Mouse (Mus musculus) midbrain, postnatal 0 days (tissue): Measurements from ENCODE around the gene Aifm3. TPM values are rescaled to one million over a fixed set of nuclear protein-coding genes. Genes with fewer than 3 reads are reported as not detected.

Experiments used
- ATAC-seq: fragments of 200-750 bp; cut with Nextera tagmentation; 2 replicates; pipeline ENCODE4 v1.8.0; 2017; ENCODE audit warnings: moderate number of reproducible peaks, mild to moderate bottlenecking, moderate TSS enrichment, moderate library complexity; ENCODE audit not compliant: low FRiP score
- DNase-seq: peaks from one replicate; pipeline ENCODE4 v3.0.0-alpha.2; 2015; ENCODE audit warnings: low spot score
- H3K27ac ChIP-seq: fragments of 300-500 bp; sonication (generic); 2 replicates; pipeline ENCODE4 v1.5.1; 2014; ENCODE audit warnings: low read depth, mild to moderate bottlenecking, low read length, mixed read lengths
- H3K27me3 ChIP-seq: fragments of 300-500 bp; sonication (generic); 2 replicates; pipeline ENCODE4 v1.6.1; 2014; ENCODE audit warnings: low read length, control low read depth, mixed read lengths; ENCODE audit not compliant: insufficient read depth
- H3K36me3 ChIP-seq: fragments of 300-500 bp; sonication (generic); 2 replicates; pipeline ENCODE4 v1.6.1; 2014; ENCODE audit warnings: low read length, control low read depth, mixed read lengths; ENCODE audit not compliant: insufficient read depth
- H3K4me1 ChIP-seq: fragments of 300-500 bp; sonication (generic); 2 replicates; pipeline ENCODE4 v1.6.1; 2014; ENCODE audit warnings: mild to moderate bottlenecking, control low read depth, antibody characterized with exemption, low read length, mixed read lengths; ENCODE audit not compliant: insufficient read depth
- H3K4me2 ChIP-seq: fragments of 300-500 bp; sonication (generic); 2 replicates; pipeline ENCODE4 v1.6.1; 2014; ENCODE audit warnings: low read depth, mild to moderate bottlenecking, low read length, mixed read lengths; ENCODE audit not compliant: poor library complexity, severe bottlenecking
- H3K4me3 ChIP-seq: fragments of 300-500 bp; sonication (generic); 2 replicates; pipeline ENCODE4 v1.5.1; 2014; ENCODE audit warnings: low read depth, mild to moderate bottlenecking, low read length, moderate library complexity
- H3K9ac ChIP-seq: fragments of 300-500 bp; sonication (generic); replicated peaks from 2 replicates; pipeline ENCODE4 v1.6.1; 2014; ENCODE audit warnings: mild to moderate bottlenecking, low read length, moderate library complexity, mixed read lengths; ENCODE audit not compliant: poor library complexity, severe bottlenecking
- H3K9me3 ChIP-seq: fragments of 300-500 bp; sonication (generic); 2 replicates; pipeline ENCODE4 v1.6.1; 2016; ENCODE audit warnings: low read length, control low read depth
- CTCF ChIP-seq: IDR thresholded peaks from 2 replicates; pipeline ENCODE4 v1.5.1; 2016; ENCODE audit warnings: antibody characterized with exemption, mild to moderate bottlenecking
- WGBS: fragments of 180-500 bp; shearing (Covaris S2); extraction: QIAGEN DNeasy Blood & Tissue Kit; methylation state at CpG from one replicate; pipeline ENCODE4 v1.1.7; 2014; 5-methylcytosine and 5-hydroxymethylcytosine counted together
- polyA plus RNA-seq: library from polyadenylated mRNA; unstranded; fragments of >200 nt; fragmentation: Nextera tagmentation; extraction: Ambion mirVana; gene quantifications from 2 replicates; pipeline ENCODE4 v1.2.1, GENCODE M21; 2015
- total RNA-seq: library from RNA; depleted of rRNA; stranded (reverse); fragments of >200 nt; gene quantifications from 2 replicates; pipeline ENCODE4 v1.2.3, GENCODE M21; 2014

Aifm3 gene
- total and polyA plus RNA-seq, 2 experiments from 2014 or later: 14.1 to 23.2 TPM

DNA sequence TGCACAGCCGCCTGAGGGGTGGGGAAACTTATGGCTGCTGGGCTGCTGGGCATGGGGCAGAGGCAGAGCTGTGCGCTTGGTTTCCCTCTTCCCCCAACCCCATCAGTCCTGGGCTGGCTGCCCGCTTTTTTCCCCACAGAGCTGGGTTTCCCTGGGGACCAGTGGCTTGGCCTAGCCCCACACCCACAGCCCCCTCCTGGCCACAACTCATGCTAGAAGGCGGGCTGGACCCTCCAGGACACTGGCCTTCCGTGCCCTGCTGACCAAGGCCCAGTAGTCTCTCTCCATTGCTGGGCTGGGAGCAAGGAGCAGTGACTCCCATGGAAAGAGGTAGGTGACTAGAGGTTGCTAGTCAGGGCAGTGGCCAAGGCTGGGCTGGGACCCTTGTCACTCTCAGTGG, 1.7 kb downstream of the Aifm3 start:
- ATAC-seq (no peak), DNase-seq (peak; percentile 22)
- H3K9me3 ChIP-seq: no peaks in the 10 kb centered on the region
- H3K4me2 ChIP-seq: no peak overlapping the region
- H3K9ac ChIP-seq: no peak overlapping the region
- peaks cover 7% of the 10 kb centered on the region; the same call in 1 of the 2 replicates for H3K4me1 ChIP-seq
- WGBS: 89% methylated on average over 5 of the region's 5 CpGs
- H3K27me3 ChIP-seq: 0 out of 2 replicates have a peak, but pooled peaks cover 4% of the 10 kb centered on the region
- no peak overlapping the region for H3K27ac ChIP-seq
- no peak for TF ChIP-seq CTCF
- H3K36me3 ChIP-seq: peaks cover 7% of the 10 kb centered on the region; the same call in 1 of the 2 replicates
- no peak overlapping the region for H3K4me3 ChIP-seq

DNA sequence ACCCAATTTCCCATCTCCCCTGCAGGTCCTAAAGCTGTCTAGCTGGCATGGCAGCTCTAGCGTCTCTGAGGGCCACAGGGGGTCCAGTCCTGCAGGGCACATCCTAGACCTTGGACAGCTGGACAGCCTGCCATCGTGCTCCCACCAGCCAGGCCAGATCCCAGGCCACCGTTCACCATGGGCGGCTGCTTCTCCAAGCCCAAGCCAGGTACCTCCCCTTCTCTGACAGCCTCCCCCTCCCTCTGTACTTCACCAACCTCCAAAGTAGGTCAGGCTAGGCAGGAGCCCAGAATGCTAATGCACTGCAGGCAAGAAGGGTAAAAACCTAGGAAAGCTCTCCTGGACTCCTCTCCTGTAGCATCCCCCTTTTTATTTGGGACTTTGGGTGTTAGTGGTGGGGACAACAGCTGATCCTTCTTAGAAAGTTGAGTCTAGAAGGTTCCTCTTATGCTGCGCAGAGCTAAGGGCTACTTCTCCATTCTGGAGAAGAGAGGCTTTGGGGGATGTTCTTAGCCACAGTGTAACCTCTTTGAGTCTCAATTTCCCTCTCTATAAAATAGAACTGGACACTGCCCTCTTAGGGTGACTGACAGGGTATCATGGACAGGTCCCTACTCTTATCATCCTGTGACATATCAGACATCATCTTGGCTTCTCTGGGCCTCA, 2.6 kb downstream of the Aifm3 start:
- Histone ChIP-seq H3K27me3 (0 out of 2 replicates have a peak, but pooled peaks cover 4% of the 10 kb centered on the region), H3K9ac (no peak overlapping the region), H3K4me1 (peaks cover 7% of the 10 kb centered on the region; the same call in 1 of the 2 replicates), H3K4me3 (no peak overlapping the region), H3K27ac (no peak overlapping the region), H3K36me3 (peaks cover 7% of the 10 kb centered on the region; the same call in 1 of the 2 replicates), H3K9me3 (no peaks in the 10 kb centered on the region), H3K4me2 (no peak overlapping the region)
- ATAC-seq: no peak
- DNase-seq: no peak
- 63% methylated on average over 5 of the region's 5 CpGs for WGBS
- no peak for TF ChIP-seq CTCF

DNA sequence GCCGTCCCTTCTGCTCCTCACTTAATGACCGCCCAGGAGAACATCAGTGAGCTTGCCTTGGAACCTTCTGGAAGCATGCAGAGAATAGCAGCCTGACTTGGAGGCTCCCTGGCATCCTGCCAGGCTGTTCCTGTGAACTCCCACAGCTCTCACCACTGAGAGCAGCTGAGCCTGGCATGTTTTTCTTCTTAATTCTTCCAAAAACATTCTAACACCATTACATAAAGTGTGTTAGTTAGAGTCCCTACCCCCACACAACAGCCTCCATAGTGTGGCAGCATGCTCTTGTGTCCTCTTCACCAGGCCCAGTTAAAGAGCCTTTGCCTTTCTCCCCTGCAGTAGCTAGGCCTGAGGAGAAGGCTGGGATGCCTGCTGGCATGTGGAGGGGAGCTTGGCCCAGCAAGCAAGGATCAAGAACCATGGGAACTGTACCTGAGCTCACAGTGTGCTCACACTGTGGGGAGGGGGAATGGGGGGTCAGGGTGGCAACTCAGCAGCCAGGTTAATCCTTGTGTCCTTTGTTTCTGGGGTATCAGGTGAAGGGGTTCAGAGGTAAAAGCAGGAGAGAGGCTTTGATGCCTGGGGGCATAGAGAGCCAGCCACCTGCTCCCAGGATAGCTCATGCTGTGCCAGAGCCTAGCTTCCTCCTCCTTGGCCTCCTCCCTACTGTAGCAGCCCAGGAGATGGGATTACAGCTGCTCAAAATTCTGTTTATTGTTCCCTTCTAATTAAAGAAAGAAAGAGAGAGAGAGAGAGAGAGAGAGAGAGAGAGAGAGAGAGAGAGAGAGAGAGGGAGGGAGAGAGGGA, 7.3 kb downstream of the Aifm3 start:
- Histone ChIP-seq H3K9me3 (no peaks in the 10 kb centered on the region), H3K4me2 (no peak overlapping the region), H3K27ac (peak overlapping the region; percentile 19; the same call in 1 of the 2 replicates), H3K4me1 (0 out of 2 replicates have a peak, but pooled peaks cover 6% of the 10 kb centered on the region), H3K4me3 (no peak overlapping the region), H3K36me3 (no peaks in the 10 kb centered on the region), H3K27me3 (no peaks in the 10 kb centered on the region), H3K9ac (no peak overlapping the region)
- peak; percentile 80 for DNase-seq
- TF ChIP-seq CTCF: no peak
- no peak for ATAC-seq
- 50% methylated on average over 2 of the region's 2 CpGs for WGBS

DNA sequence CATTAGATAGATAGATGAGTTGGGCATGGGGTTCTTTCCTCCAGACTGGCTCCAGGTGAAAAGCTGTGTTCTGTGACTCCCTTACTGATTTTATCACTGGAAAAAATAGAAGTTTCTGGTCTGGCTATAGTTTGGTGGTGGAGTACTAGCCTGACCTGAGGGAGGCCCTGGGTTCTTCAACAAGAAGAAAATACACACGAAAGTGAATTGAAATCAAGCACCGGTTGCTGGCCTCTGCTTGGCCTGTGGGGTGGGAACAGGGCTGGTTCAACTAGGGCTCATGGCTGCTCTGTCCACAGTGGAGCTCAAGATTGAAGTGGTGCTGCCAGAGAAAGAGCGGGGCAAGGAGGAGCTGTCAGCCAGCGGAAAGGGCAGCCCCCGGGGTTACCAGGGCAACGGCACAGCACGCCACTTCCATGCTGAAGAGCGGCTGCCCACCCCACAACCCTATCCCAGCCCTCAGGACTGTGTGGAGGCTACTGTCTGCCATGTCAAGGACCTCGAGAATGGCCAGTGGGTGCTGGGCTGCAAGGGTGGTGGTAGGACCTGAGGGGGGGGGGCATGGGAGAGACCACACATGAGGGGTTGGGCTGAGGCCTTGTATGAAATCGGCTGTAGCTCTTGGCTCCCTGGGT, 10.0 kb downstream of the Aifm3 start:
- H3K27ac ChIP-seq: no peak overlapping the region
- no peaks in the 10 kb centered on the region for H3K9me3 ChIP-seq
- H3K4me3 ChIP-seq: no peak overlapping the region
- peak overlapping the region; percentile 18; the same call in 1 of the 2 replicates for H3K4me2 ChIP-seq
- H3K27me3 ChIP-seq: no peaks in the 10 kb centered on the region
- peak overlapping the region; percentile 34; the same call in 1 of the 2 replicates for H3K9ac ChIP-seq
- 11% methylated on average over 10 of the region's 10 CpGs for WGBS
- no peaks in the 10 kb centered on the region for H3K36me3 ChIP-seq
- ATAC-seq (peak; percentile 77), DNase-seq (peak; percentile 64)
- no peak for TF ChIP-seq CTCF
- H3K4me1 ChIP-seq: 0 out of 2 replicates have a peak, but pooled peaks cover 3% of the 10 kb centered on the region

DNA sequence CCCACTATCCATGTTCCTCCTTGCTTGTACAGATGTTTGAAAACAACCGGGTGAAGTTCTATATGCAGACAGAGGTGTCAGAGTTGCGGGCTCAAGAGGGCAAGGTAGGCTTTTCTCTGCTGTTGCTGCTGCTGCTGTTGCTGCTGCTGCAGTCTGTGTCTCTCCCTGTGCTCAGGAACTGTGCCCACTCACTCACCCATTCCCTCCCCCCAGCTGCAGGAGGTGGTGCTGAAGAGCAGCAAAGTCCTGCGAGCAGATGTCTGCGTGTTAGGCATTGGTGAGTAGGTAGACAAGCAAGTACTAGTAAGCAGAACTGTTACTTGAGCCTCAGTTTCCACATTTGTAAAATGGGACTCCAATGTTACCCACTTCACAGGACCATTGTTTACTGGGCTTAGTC, 13.3 kb downstream of the Aifm3 start:
- DNase-seq (no peak), ATAC-seq (no peak)
- Histone ChIP-seq H3K27me3 (no peaks in the 10 kb centered on the region), H3K4me3 (no peak overlapping the region), H3K27ac (no peak overlapping the region), H3K9me3 (no peaks in the 10 kb centered on the region), H3K9ac (no peak overlapping the region), H3K36me3 (no peaks in the 10 kb centered on the region), H3K4me2 (no peak overlapping the region), H3K4me1 (0 out of 2 replicates have a peak, but pooled peaks cover 3% of the 10 kb centered on the region)
- TF ChIP-seq CTCF: no peak
- WGBS: 83% methylated on average over 4 of the region's 4 CpGs
